Mouse (Mus musculus): Measurements from ENCODE around the gene Tceanc.

DNA sequence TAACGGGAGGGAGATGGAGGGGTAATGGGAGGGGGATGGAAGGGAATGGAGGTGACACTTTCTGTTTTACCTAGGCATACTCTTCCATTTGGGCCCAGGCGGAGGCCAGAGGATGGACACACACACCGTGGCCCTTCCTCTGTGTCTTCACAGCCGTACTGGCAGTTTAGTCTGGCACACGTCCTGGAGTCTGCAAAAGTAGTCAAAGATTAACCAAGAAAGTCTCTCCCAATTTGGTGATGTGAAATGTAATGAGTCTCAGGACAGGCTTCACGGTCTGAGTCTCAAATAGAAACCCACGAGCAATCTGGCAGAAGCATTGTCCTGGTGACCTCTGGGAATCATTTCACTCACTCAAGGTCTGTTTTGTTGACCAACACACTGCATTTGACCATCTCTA is 34.0 kb upstream of the Tceanc start:
- TF ChIP-seq JUND (IDR thresholded peaks at IDR 0.05; ENCODE audit: low read depth, low read length) (no peak), POLR2A (IDR thresholded peaks at IDR 0.05; ENCODE audit: control insufficient read depth in 1 of 2, insufficient read depth in 1 of 2, low read depth in 1 of 2, low read length in 2 of 2, poor library complexity in 1 of 2) (no peak), CTCF (IDR thresholded peaks at IDR 0.05 in 2 of 3, conservative IDR thresholded peaks at IDR 0.05 in 1 of 3; ENCODE audit: control insufficient read depth in 1 of 3, insufficient read depth in 1 of 3, low read depth in 2 of 3, low read length in 3 of 3, poor library complexity in 1 of 3, severe bottlenecking in 1 of 3) (no peak), EP300 (IDR thresholded peaks at IDR 0.05; ENCODE audit: low read depth in 1 of 2, low read length in 2 of 2) (no peak), RAD21 (IDR thresholded peaks at IDR 0.05; ENCODE audit: low read depth, low read length) (no peak), CHD2 (IDR thresholded peaks at IDR 0.05; ENCODE audit: low read length) (no peak), GATA1 (IDR thresholded peaks at IDR 0.05; ENCODE audit: low read depth, low read length) (no peak), SIN3A (IDR thresholded peaks at IDR 0.05; ENCODE audit: low read length) (no peak)
